Mouse (Mus musculus): ENCODE results near the gene Donson.

The Donson gene

DNA sequence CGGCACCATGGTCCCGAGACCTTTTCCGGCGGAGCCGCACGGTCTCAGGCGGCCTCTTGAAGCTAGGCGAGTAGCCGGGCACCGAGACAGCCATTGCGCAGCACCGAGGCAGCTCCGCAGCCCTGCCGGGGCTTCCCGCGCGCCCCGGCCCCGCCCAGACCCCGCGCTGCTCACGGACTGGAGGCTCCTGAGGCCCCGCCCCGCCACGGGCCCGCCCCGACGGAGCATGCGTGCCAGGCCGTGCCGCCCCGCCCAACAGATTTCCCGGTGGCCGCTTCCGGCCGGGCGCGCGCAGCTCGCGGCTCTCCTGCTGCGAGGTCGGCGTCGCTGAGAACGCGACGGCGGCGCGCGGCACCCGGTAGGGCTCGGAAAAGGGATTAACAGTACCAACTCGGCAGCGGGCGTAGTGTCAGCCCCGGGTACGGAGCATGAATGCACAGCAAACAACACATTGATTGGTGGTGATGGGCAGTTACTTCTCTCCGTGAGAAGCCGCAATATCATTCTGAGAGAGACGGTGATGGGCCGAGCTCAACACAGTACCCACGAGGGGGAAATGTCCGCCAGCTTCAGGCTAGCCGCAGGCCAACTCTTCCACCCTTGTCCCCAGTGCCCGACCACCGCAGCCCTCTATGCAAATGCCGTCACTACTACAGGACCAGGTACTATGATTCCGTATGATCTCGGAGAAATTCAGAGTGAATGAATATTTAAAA, at the start of gene Donson:
Donson (minus strand) TSS at position 152 of the 716 bp plus-strand sequence.
- in situ Hi-C loops (cut with MboI; ENCODE audit: low sequenced_read_pairs): no loop called here

GRCm38 (mm10) chr16:91736046-91736816, 47.7 kb upstream of the Donson start:
- in situ Hi-C loops (cut with MboI; ENCODE audit: low sequenced_read_pairs): no loop called here

DNA sequence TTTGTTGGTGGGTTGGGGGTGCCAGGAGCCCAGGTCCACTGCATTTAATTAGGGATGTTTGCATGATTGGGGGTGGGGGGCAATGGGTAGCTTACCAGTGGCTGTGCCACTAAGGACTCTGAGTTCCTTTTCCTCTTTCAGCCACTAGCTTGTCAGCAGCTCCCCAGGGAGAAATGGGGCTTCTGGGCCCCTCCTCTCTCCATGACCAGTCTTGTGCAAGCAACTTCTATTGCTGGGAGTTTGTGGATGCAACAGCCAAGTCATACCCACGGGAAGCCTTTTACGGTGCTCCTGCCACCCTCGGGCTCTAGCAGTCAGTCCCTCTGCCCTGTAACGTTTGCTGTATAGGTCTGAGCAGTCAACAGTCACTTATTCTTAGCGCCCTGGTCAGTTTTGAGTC, 46.2 kb upstream of the Donson start:
- in situ Hi-C loops (cut with MboI; ENCODE audit: low sequenced_read_pairs): no loop called here

DNA sequence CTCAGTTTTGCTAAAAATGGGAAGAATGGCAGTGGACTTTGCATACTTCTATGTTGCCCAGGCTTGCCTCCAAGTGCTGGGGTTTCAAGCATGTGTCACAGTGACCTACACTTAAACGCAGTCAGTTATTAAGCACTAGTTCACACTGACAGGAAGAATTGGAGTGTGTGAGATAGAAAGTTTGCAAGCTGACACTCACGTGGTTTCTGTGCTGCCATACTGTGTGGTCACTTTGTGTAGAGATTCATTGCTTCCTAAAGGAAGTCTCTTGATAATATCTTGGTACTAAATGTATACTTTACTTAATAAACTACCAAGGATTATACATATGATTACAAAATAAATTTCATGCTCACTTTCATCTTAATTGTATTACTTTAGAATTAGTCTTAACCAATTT, 44.2 kb upstream of the Donson start:
- in situ Hi-C loops (cut with MboI; ENCODE audit: low sequenced_read_pairs): no loop called here

- in situ Hi-C loops (cut with MboI; ENCODE audit: low sequenced_read_pairs): no loop called here
Measured at GRCm38 (mm10) chr16:91730446-91730845, 41.9 kb upstream of the Donson start.

GRCm38 (mm10) chr16:91729821-91730441, 41.4 kb upstream of the Donson start:
- in situ Hi-C loops (cut with MboI; ENCODE audit: low sequenced_read_pairs): loop anchor here (10.0 kb wide), 1 partner anchor 185 kb away; no protein-coding TSS in a partner anchor

DNA sequence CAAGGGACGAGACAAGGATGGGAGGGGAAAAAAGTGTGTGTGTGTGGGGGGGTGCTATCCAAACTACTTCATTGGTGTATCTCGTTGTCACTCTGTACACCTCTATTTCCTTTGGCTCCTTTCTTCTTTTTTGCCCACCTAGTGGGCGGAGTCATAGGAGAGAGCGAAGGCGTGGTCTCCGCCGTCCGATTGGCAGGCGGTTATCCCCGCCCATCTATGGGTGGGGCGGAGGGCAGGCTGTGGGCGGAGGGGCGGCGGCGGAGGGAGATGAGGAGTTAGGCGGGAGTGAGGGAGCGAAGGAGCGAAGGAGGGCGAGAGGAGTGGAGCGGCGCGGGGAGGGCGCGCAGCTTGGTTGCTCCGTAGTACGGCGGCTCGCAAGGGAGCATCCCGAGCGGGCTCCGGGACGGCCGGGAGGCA, 40.5 kb upstream of the Donson start, which contains the start of gene Itsn1:
Itsn1 (plus strand) TSS at position 216 of the 417 bp plus-strand sequence.
- in situ Hi-C loops (cut with MboI; ENCODE audit: low sequenced_read_pairs): loop anchor here (10.0 kb wide), 1 partner anchor 186 kb away; no protein-coding TSS in a partner anchor

- in situ Hi-C loops (cut with MboI; ENCODE audit: low sequenced_read_pairs): loop anchor here (10.0 kb wide), 1 partner anchor 186 kb away; no protein-coding TSS in a partner anchor
Measured at GRCm38 (mm10) chr16:91728123-91729065, 39.8 kb upstream of the Donson start, which contains the start of gene Cryzl1. Cryzl1 (minus strand) TSS chr16:91728975.

DNA sequence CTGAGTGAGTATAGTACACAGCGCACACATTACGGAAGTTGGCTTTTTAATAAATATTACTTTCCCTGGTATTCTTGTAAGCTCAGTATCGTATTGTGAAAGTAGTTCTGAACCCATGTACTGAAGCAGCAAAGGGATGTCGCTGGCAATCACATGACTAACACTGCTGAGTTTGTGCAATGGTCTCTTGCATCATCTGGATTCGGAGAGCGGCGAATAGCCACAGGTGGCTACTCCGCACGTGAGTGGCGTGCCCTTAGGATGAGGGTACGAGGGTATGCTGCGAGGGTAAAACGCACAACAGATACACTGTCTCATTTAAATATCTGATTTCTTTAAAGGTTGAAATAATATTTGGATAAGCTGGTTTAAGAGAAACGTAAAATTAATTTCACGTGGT, 38.9 kb upstream of the Donson start:
- in situ Hi-C loops (cut with MboI; ENCODE audit: low sequenced_read_pairs): loop anchor here (10.0 kb wide), 1 partner anchor 187 kb away; no protein-coding TSS in a partner anchor

- in situ Hi-C loops (cut with MboI; ENCODE audit: low sequenced_read_pairs): loop anchor here (10.0 kb wide), 1 partner anchor 191 kb away; no protein-coding TSS in a partner anchor
Measured at GRCm38 (mm10) chr16:91724247-91724646, 35.7 kb upstream of the Donson start.

- in situ Hi-C loops (cut with MboI; ENCODE audit: low sequenced_read_pairs): no loop called here
Measured at GRCm38 (mm10) chr16:91717399-91717798, 28.8 kb upstream of the Donson start.

DNA sequence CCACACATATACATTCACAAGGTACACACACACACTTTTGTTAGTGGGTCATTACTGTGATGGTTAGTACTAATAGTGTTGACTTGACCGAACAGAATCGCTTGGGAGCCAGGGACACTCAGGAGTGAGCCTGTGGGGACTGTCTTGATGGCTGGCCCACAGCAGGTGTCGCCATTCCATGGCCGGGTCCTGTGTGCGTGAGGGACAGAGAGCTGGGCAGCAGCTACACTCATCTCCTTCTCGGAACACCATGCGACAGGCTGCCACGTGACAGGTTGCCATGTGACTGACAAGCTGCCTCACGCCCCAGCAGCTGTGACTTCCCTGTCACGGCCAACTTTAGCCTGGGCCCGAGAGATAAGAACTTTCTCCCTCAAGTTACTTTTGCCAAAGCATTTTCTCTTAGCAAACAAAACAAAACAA, 28.4 kb upstream of the Donson start:
- in situ Hi-C loops (cut with MboI; ENCODE audit: low sequenced_read_pairs): no loop called here

DNA sequence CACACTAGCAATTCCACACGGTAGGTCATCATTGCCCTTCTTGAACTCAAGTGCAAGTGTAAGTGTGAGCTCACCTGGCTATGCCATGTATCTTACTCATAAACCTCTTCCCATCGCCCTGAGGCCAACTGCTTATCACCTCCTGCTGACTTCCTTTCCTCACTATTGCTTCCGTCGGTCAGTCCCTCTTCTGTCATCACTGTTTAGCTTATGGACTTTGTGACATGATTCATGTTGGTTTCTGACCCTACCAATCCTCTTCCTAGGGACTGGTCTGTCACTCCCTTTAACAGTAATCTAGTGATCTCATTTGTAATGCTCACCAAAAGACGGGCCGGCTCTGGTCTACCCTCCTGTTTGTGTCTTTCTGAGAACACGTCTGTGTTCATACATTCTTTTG, 21.7 kb upstream of the Donson start:
- in situ Hi-C loops (cut with MboI; ENCODE audit: low sequenced_read_pairs): no loop called here

GRCm38 (mm10) chr16:91704603-91705340, 16.2 kb upstream of the Donson start:
- in situ Hi-C loops (cut with MboI; ENCODE audit: low sequenced_read_pairs): no loop called here

DNA sequence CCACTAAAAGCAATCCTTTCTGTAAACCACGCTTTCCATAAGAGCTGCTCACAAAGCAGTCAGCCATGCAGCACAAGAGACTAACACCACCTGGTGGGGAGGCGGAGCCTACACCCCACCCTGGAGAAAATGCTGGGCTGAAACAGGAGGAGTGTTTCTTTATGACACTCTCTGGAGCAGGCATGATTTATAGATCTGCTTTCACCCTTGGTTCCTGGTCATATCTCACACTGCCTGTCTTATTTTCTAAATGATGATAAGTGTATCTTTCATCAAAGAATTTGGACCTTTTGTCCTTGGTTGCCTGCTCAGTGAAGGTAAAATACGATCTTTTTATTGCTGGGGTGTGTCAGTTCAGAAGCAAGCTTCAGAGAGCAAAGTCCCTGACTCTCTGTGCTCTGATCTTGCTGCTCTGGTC, 14.2 kb upstream of the Donson start:
- in situ Hi-C loops (cut with MboI; ENCODE audit: low sequenced_read_pairs): no loop called here

DNA sequence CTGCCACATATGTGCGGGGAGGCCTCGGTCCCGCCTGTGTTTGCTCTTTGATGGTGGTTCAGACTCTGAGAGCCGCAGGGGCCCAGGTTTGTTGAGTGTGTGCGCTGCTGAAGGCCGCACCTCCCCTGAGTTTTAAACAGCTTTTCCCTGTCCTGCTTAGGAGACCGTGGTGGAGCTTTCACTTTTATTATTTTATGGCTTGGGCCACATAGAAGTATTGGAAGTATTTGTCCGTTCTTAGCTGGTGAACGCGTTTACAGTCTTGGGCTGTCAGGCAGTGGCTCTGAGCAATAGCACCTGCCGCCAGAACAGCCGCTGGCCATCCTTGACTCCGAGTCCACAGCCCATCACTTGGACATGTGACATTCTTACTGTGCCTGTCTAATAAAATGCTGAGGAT, 13.3 kb upstream of the Donson start:
- in situ Hi-C loops (cut with MboI; ENCODE audit: low sequenced_read_pairs): no loop called here

DNA sequence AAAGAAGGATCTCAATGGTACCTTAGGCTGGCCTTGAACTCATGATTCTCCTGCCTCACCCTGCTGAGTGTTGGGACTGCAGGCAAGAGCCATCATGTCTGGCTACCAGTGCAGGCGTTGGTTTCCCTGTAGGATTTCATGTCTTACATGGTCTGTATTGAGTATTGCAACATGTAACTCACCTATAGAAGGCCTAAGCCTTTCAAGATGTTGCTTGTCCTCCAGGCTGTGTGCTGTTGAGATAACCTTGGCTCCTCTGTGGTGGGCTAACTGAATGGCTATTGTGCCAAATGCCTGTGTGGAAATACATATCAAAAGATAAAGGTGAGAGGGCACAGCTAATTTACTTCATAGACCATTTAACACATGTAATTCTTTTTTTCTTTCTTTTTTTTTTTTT, 10.4 kb upstream of the Donson start:
- in situ Hi-C loops (cut with MboI; ENCODE audit: low sequenced_read_pairs): no loop called here

DNA sequence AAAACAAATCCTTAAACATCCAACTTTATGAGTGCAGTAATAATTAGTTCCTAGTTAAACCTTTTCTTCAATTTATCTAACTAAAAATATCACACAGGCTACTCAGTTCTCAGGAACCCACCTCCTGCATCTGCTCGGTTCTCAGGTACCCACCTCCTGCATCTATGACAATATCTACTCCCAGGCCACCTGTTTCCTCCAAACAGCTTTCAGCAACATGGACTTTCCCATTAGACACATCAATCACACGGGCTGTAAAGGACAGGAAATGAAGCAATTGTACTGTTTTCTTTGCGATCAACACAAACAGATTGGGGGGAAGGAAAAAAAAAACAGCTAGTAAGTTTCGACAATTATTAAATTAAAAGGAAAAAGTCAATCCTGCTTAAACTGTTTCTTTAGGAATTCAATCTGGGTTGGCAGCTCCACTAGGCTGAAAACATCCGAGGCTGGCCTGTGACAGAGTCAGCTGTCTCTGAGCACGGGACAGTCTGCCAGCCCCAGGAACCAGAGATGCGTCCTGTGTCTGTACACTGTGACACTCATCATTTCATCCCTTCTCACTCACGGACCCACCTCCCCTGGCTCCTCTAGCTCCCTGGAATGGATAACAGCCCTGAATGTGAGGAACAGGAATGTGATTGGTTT, 6.7 kb upstream of the Donson start:
- in situ Hi-C loops (cut with MboI; ENCODE audit: low sequenced_read_pairs): no loop called here

Measured in CH12F3 (cell line).